Mouse (Mus musculus) hindbrain, postnatal 0 days (tissue): Measurements from ENCODE around the gene Micu1. TPM values are rescaled to one million over a fixed set of nuclear protein-coding genes. Genes with fewer than 3 reads are reported as not detected.

Experiments
- ATAC-seq: fragments of 200-750 bp; cut with Nextera tagmentation; 2 replicates; pipeline ENCODE4 v1.8.0; 2017; ENCODE audit warnings: mild to moderate bottlenecking, moderate TSS enrichment, moderate library complexity
- DNase-seq: peaks from one replicate; pipeline ENCODE4 v3.0.0-alpha.2; 2015; ENCODE audit warnings: low spot score
- H3K27ac ChIP-seq: fragments of 300-500 bp; sonication (generic); 2 replicates; pipeline ENCODE4 v1.5.1; 2014; ENCODE audit warnings: mild to moderate bottlenecking
- H3K27me3 ChIP-seq: fragments of 300-500 bp; sonication (generic); 2 replicates; pipeline ENCODE4 v1.6.1; 2014; ENCODE audit warnings: low read length, mixed read lengths; ENCODE audit not compliant: insufficient read depth
- H3K36me3 ChIP-seq: fragments of 300-500 bp; sonication (generic); 2 replicates; pipeline ENCODE4 v1.6.1; 2014; ENCODE audit warnings: low read length, mixed read lengths; ENCODE audit not compliant: insufficient read depth
- H3K4me1 ChIP-seq: fragments of 300-500 bp; sonication (generic); 2 replicates; pipeline ENCODE4 v1.6.1; 2014; ENCODE audit warnings: antibody characterized with exemption, low read length, mixed read lengths; ENCODE audit not compliant: insufficient read depth
- H3K4me2 ChIP-seq: fragments of 300-500 bp; sonication (generic); 2 replicates; pipeline ENCODE4 v1.6.1; 2014; ENCODE audit warnings: low read depth, mild to moderate bottlenecking, low read length, moderate library complexity, mixed read lengths
- H3K4me3 ChIP-seq: fragments of 300-500 bp; sonication (generic); 2 replicates; pipeline ENCODE4 v1.5.1; 2014; ENCODE audit warnings: low read length
- H3K9ac ChIP-seq: fragments of 300-500 bp; sonication (generic); replicated peaks from 2 replicates; pipeline ENCODE4 v1.6.1; 2014; ENCODE audit warnings: mild to moderate bottlenecking, low read length, moderate library complexity, mixed read lengths
- H3K9me3 ChIP-seq: fragments of 300-500 bp; sonication (generic); 2 replicates; pipeline ENCODE4 v1.6.1; 2016; ENCODE audit warnings: low read length, mixed read lengths
- CTCF ChIP-seq: IDR thresholded peaks from 2 replicates; pipeline ENCODE4 v1.5.1; 2016; ENCODE audit warnings: antibody characterized with exemption, control low read depth, low read depth
- WGBS: fragments of 180-500 bp; shearing (Covaris S2); extraction: QIAGEN DNeasy Blood & Tissue Kit; methylation state at CpG from one replicate; pipeline ENCODE4 v1.1.7; 2014; 5-methylcytosine and 5-hydroxymethylcytosine counted together
- polyA plus RNA-seq: library from polyadenylated mRNA; unstranded; fragments of >200 nt; fragmentation: Nextera tagmentation; extraction: Ambion mirVana; gene quantifications from 2 replicates; pipeline ENCODE4 v1.2.1, GENCODE M21; 2015
- total RNA-seq: library from RNA; depleted of rRNA; stranded (reverse); fragments of >200 nt; gene quantifications from 2 replicates; pipeline ENCODE4 v1.2.3, GENCODE M21; 2014

The Micu1 gene
- total and polyA plus RNA-seq, 2 experiments from 2014 or later, result 73.4 to 74.9 TPM

GRCm38 (mm10) chr10:59821334-59822066, 119.2 kb downstream of the Micu1 start:
- ATAC-seq (peak; percentile 20; the same call in 1 of the 2 replicates), DNase-seq (no peak)
- 90% methylated on average over 7 of the region's 7 CpGs for WGBS
- H3K4me3 ChIP-seq, result no peak overlapping the region
- no peaks in the 10 kb centered on the region for H3K27me3 ChIP-seq
- no peak overlapping the region for H3K4me2 ChIP-seq
- no peak overlapping the region for H3K27ac ChIP-seq
- H3K36me3 ChIP-seq, result no peaks in the 10 kb centered on the region
- no peaks in the 10 kb centered on the region for H3K4me1 ChIP-seq
- no peak for TF ChIP-seq CTCF
- H3K9me3 ChIP-seq, result no peaks in the 10 kb centered on the region
- H3K9ac ChIP-seq, result no peak overlapping the region

- ATAC-seq (no peak), DNase-seq (no peak)
- Histone ChIP-seq H3K9ac (no peak overlapping the region), H3K4me1 (no peaks in the 10 kb centered on the region), H3K27ac (no peak overlapping the region), H3K36me3 (peaks cover 2% of the 10 kb centered on the region), H3K9me3 (no peaks in the 10 kb centered on the region), H3K4me2 (no peak overlapping the region), H3K4me3 (no peak overlapping the region), H3K27me3 (no peaks in the 10 kb centered on the region)
- no peak for TF ChIP-seq CTCF
- 78% methylated on average over 10 of the region's 10 CpGs for WGBS
Observed at GRCm38 (mm10) chr10:59822857-59823256, 120.6 kb downstream of the Micu1 start.

GRCm38 (mm10) chr10:59825137-59825812, 123.0 kb downstream of the Micu1 start:
- 76% methylated on average over 16 of the region's 16 CpGs for WGBS

GRCm38 (mm10) chr10:59829886-59830285, 127.6 kb downstream of the Micu1 start:
- no peak overlapping the region for H3K4me2 ChIP-seq
- H3K27ac ChIP-seq, result no peak overlapping the region
- H3K9me3 ChIP-seq, result no peaks in the 10 kb centered on the region
- TF ChIP-seq CTCF, result peak; percentile 18; the same call in 1 of the 2 replicates
- no peak overlapping the region for H3K4me3 ChIP-seq
- 97% methylated on average over 6 of the region's 6 CpGs for WGBS
- H3K27me3 ChIP-seq, result no peaks in the 10 kb centered on the region
- no peaks in the 10 kb centered on the region for H3K4me1 ChIP-seq
- H3K9ac ChIP-seq, result no peak overlapping the region
- H3K36me3 ChIP-seq, result peaks cover 14% of the 10 kb centered on the region
- ATAC-seq (no peak), DNase-seq (no peak)

More at GRCm38 (mm10) chr10:59825137-59825812, 123.0 kb downstream of the Micu1 start:
- ATAC-seq, result no peak
- H3K4me2 ChIP-seq, result no peak overlapping the region
- H3K27ac ChIP-seq, result peak overlapping the region; percentile 32; the same call in 1 of the 2 replicates
- H3K9me3 ChIP-seq, result no peaks in the 10 kb centered on the region
- no peaks in the 10 kb centered on the region for H3K4me1 ChIP-seq
- no peak for DNase-seq
- no peak for TF ChIP-seq CTCF
- H3K36me3 ChIP-seq, result peaks cover 14% of the 10 kb centered on the region
- no peak overlapping the region for H3K4me3 ChIP-seq
- no peak overlapping the region for H3K9ac ChIP-seq
- no peaks in the 10 kb centered on the region for H3K27me3 ChIP-seq

GRCm38 (mm10) chr10:59831950-59832349, 129.7 kb downstream of the Micu1 start:
- Histone ChIP-seq H3K4me2 (no peak overlapping the region), H3K4me3 (no peak overlapping the region), H3K9ac (no peak overlapping the region), H3K9me3 (no peaks in the 10 kb centered on the region), H3K27ac (no peak overlapping the region), H3K36me3 (peaks cover 14% of the 10 kb centered on the region), H3K4me1 (no peaks in the 10 kb centered on the region), H3K27me3 (no peaks in the 10 kb centered on the region)
- no peak for TF ChIP-seq CTCF
- ATAC-seq (no peak), DNase-seq (no peak)
- WGBS, result 82% methylated on average over 7 of the region's 7 CpGs

GRCm38 (mm10) chr10:59835301-59836155, 133.3 kb downstream of the Micu1 start:
- 83% methylated on average over 14 of the region's 14 CpGs for WGBS
- Histone ChIP-seq H3K4me1 (no peaks in the 10 kb centered on the region), H3K9ac (no peak overlapping the region), H3K36me3 (peaks cover 9% of the 10 kb centered on the region; the same call in 1 of the 2 replicates), H3K4me2 (no peak overlapping the region), H3K4me3 (no peak overlapping the region), H3K27me3 (no peaks in the 10 kb centered on the region), H3K9me3 (no peaks in the 10 kb centered on the region), H3K27ac (no peak overlapping the region)
- no peak for DNase-seq
- ATAC-seq, result no peak
- no peak for TF ChIP-seq CTCF
